Mouse (Mus musculus) kidney, adult 9 months (tissue): Measurements from ENCODE around the gene Cyp20a1.
A peak's percentile ranks its signal among the peaks of the same experiment; 100 is the strongest.

ENCODE experiments used
- DNase-seq: peaks from one replicate; pipeline ENCODE4 v3.0.0; 2022

Gene Cyp20a1

GRCm38 (mm10) chr1:60342808-60343629 lies at the start of gene Cyp20a1:
Gene Cyp20a1, plus strand, starts transcription at chr1:60343323.
- DNase-seq: peak; percentile 92

GRCm38 (mm10) chr1:60293921-60294320 lies 49.2 kb upstream of the Cyp20a1 start:
- no peak for DNase-seq

GRCm38 (mm10) chr1:60343630-60344455 lies 720 bp downstream of the Cyp20a1 start:
- DNase-seq: no peak

- DNase-seq: no peak
Observed at GRCm38 (mm10) chr1:60344670-60345069, 1.5 kb downstream of the Cyp20a1 start.

GRCm38 (mm10) chr1:60345712-60346111 lies 2.6 kb downstream of the Cyp20a1 start:
- DNase-seq: peak; percentile 29

GRCm38 (mm10) chr1:60352786-60353185 lies 9.7 kb downstream of the Cyp20a1 start:
- no peak for DNase-seq

- DNase-seq: peak; percentile 32
Observed at GRCm38 (mm10) chr1:60361626-60362025, 18.5 kb downstream of the Cyp20a1 start.

GRCm38 (mm10) chr1:60376556-60376955 lies 33.4 kb downstream of the Cyp20a1 start:
- no peak for DNase-seq

- no peak for DNase-seq
Observed at GRCm38 (mm10) chr1:60381910-60382309, 38.8 kb downstream of the Cyp20a1 start.

GRCm38 (mm10) chr1:60404848-60405247 lies 61.7 kb downstream of the Cyp20a1 start:
- DNase-seq: peak; percentile 33

GRCm38 (mm10) chr1:60408501-60409167 lies 65.5 kb downstream of the Cyp20a1 start:
- DNase-seq: no peak

GRCm38 (mm10) chr1:60409168-60409828 lies 66.2 kb downstream of the Cyp20a1 start, which contains the start of gene Abi2:
Gene Abi2, plus strand, starts transcription at chr1:60409619.
- DNase-seq: peak; percentile 90

- DNase-seq: peak; percentile 20
Observed at GRCm38 (mm10) chr1:60409928-60410817, 67.0 kb downstream of the Cyp20a1 start.

GRCm38 (mm10) chr1:60416724-60417123 lies 73.6 kb downstream of the Cyp20a1 start:
- DNase-seq: no peak

GRCm38 (mm10) chr1:60423882-60424281 lies 80.8 kb downstream of the Cyp20a1 start:
- DNase-seq: no peak

GRCm38 (mm10) chr1:60428341-60428740 lies 85.2 kb downstream of the Cyp20a1 start:
- no peak for DNase-seq

- DNase-seq: peak; percentile 36
Observed at GRCm38 (mm10) chr1:60428932-60429331, 85.8 kb downstream of the Cyp20a1 start.

- DNase-seq: no peak
Observed at GRCm38 (mm10) chr1:60431531-60431930, 88.4 kb downstream of the Cyp20a1 start.

GRCm38 (mm10) chr1:60432497-60432896 lies 89.4 kb downstream of the Cyp20a1 start:
- DNase-seq: no peak
